Mouse (Mus musculus) forebrain, embryonic 16.5 days (tissue): ENCODE data around the gene Tor2a. TPM values are rescaled to one million over a fixed set of nuclear protein-coding genes. Genes with fewer than 3 reads are reported as not detected.
A peak's percentile ranks its signal among the peaks of the same experiment; 100 is the strongest.

Experiments used
- ATAC-seq: fragments of 200-750 bp; cut with Nextera tagmentation; 2 replicates; pipeline ENCODE4 v1.8.0; 2017; ENCODE audit warnings: mild to moderate bottlenecking, moderate library complexity
- H3K27ac ChIP-seq: fragments of 300-500 bp; sonication (generic); 2 replicates; pipeline ENCODE4 v1.5.1; 2014; ENCODE audit warnings: low read length, control low read depth
- H3K27me3 ChIP-seq: fragments of 300-500 bp; sonication (generic); replicated peaks from 2 replicates; pipeline ENCODE4 v1.6.1; 2014; ENCODE audit warnings: low read length; ENCODE audit not compliant: control insufficient read depth, insufficient read depth
- H3K36me3 ChIP-seq: fragments of 300-500 bp; sonication (generic); 2 replicates; pipeline ENCODE4 v1.6.1; 2014; ENCODE audit not compliant: control insufficient read depth, insufficient read depth
- H3K4me1 ChIP-seq: fragments of 300-500 bp; sonication (generic); replicated peaks from 2 replicates; pipeline ENCODE4 v1.6.1; 2014; ENCODE audit warnings: low read length; ENCODE audit not compliant: control insufficient read depth, insufficient read depth
- H3K4me2 ChIP-seq: fragments of 300-500 bp; sonication (generic); 2 replicates; pipeline ENCODE4 v1.6.1; 2014; ENCODE audit warnings: mild to moderate bottlenecking, low read length, control low read depth
- H3K4me3 ChIP-seq: fragments of 300-500 bp; sonication (generic); replicated peaks from 2 replicates; pipeline ENCODE4 v1.5.1; 2014; ENCODE audit warnings: mild to moderate bottlenecking, low read length, control low read depth
- H3K9ac ChIP-seq: fragments of 300-500 bp; sonication (generic); replicated peaks from 2 replicates; pipeline ENCODE4 v1.6.1; 2014; ENCODE audit warnings: low read depth, low read length, control low read depth
- H3K9me3 ChIP-seq: fragments of 300-500 bp; sonication (generic); 2 replicates; pipeline ENCODE4 v1.6.1; 2016; ENCODE audit warnings: low read length; ENCODE audit not compliant: control insufficient read depth
- WGBS: fragments of 180-500 bp; shearing (Covaris S2); extraction: QIAGEN DNeasy Blood & Tissue Kit; methylation state at CpG from one replicate; pipeline ENCODE4 v1.1.7; 2014; 5-methylcytosine and 5-hydroxymethylcytosine counted together
- polyA plus RNA-seq: library from polyadenylated mRNA; unstranded; fragments of >200 nt; fragmentation: Nextera tagmentation; extraction: Ambion mirVana; gene quantifications from 2 replicates; pipeline ENCODE4 v1.2.1, GENCODE M21; 2015

Tor2a gene
- polyA plus RNA-seq, 1 experiment from 2014 or later, result 65.4 TPM

- Histone ChIP-seq H3K9me3 (no peaks in the 10 kb centered on the region), H3K36me3 (peaks cover 3% of the 10 kb centered on the region; the same call in 1 of the 2 replicates), H3K27ac (no peak overlapping the region), H3K4me2 (no peak overlapping the region), H3K27me3 (no peaks in the 10 kb centered on the region), H3K4me1 (no peaks in the 10 kb centered on the region), H3K4me3 (no peak overlapping the region), H3K9ac (no peak overlapping the region)
- WGBS, result 85% methylated on average over 12 of the region's 12 CpGs
- ATAC-seq, result no peak
Measured at GRCm38 (mm10) chr2:32767241-32767640, 10.2 kb downstream of the Tor2a start.

- Histone ChIP-seq H3K9me3 (no peaks in the 10 kb centered on the region), H3K36me3 (no peaks in the 10 kb centered on the region), H3K4me3 (no peak overlapping the region), H3K27ac (no peak overlapping the region), H3K4me1 (no peaks in the 10 kb centered on the region), H3K27me3 (no peaks in the 10 kb centered on the region), H3K9ac (no peak overlapping the region), H3K4me2 (no peak overlapping the region)
- WGBS, result 54% methylated on average over 19 of the region's 19 CpGs
- ATAC-seq, result no peak
Measured at GRCm38 (mm10) chr2:32768661-32769285, 11.7 kb downstream of the Tor2a start.

DNA sequence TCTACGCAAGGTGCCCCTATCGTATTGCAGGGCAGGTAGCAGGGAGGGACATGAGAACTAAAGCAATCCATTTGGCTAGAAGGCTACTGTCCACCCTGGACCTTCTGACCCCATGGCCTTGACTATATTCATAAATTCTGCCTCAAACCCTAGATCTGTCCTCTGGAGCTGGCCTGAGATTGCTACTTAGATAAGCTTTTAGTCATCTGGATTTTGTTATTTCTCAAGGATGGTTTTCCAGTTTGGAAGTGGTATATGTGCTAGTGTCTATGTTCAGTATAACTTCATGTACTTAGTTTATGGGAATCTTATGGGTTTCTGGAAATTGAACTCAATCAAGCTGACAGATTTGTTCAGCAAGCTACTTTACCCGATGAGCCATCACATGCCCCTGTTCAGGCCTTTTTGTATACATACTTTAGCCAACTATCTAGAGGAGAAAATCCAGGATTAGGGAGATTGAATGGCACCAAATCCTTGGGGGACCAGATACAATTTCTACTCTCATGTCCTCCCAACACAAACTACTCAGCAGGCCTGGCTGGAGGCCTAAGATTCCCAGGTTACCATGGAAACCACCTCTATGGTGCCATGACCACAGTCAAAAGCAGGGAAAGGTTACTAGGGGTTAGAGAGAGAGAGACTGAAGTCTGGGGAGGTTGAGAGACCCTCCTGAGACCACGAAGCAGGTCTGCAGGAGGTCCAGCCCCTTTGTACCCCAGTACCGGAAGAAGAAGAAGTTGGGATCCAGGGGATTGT lies 12.5 kb downstream of the Tor2a start:
- H3K27ac ChIP-seq, result no peak overlapping the region
- H3K36me3 ChIP-seq, result no peaks in the 10 kb centered on the region
- no peak overlapping the region for H3K4me2 ChIP-seq
- 60% methylated on average over 5 of the region's 5 CpGs for WGBS
- no peak overlapping the region for H3K4me3 ChIP-seq
- H3K9me3 ChIP-seq, result no peaks in the 10 kb centered on the region
- H3K9ac ChIP-seq, result no peak overlapping the region
- H3K27me3 ChIP-seq, result no peaks in the 10 kb centered on the region
- no peak for ATAC-seq
- H3K4me1 ChIP-seq, result no peaks in the 10 kb centered on the region

GRCm38 (mm10) chr2:32771886-32772285 lies 14.9 kb downstream of the Tor2a start:
- WGBS, result 36% methylated on average over 10 of the region's 12 CpGs
- Histone ChIP-seq H3K27me3 (no peaks in the 10 kb centered on the region), H3K36me3 (no peaks in the 10 kb centered on the region), H3K4me1 (peaks cover 13% of the 10 kb centered on the region), H3K27ac (no peak overlapping the region), H3K9me3 (no peaks in the 10 kb centered on the region), H3K4me3 (no peak overlapping the region), H3K4me2 (no peak overlapping the region), H3K9ac (no peak overlapping the region)
- ATAC-seq, result no peak

DNA sequence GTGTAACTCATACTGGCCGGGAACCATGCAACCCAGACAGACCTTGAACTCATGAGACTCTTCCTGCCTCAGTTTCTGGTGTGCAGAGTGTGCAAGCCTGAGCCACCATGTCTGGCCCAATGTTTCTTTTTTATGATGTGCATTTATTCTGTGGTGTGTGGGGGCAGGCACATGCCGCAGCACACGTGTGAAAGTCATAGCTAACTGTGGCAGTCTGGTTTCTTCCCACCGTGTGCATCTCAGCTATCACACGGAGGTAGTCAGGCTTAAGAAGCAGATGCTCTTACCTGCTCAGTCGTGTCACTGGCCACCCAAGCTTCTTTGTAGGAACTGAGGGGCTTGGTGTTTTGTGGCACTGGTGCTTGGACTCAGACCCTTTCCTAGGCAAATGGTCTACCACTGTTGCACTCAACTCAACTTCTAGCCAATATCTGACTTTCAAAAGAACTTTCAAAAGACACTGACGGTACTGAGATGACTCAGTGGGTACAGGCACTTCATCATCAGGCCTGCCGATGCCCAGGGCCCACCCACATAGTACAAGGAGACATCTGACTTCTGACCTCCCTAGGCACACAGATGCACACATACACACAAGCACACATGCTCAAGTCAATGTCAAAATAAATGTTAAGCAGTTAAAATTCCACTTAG lies 15.7 kb downstream of the Tor2a start:
- Histone ChIP-seq H3K9me3 (no peaks in the 10 kb centered on the region), H3K36me3 (no peaks in the 10 kb centered on the region), H3K9ac (no peak overlapping the region), H3K27me3 (no peaks in the 10 kb centered on the region), H3K4me2 (no peak overlapping the region), H3K4me3 (no peak overlapping the region), H3K27ac (no peak overlapping the region), H3K4me1 (peaks cover 13% of the 10 kb centered on the region)
- ATAC-seq, result no peak
- 87% methylated on average over 8 of the region's 8 CpGs for WGBS

DNA sequence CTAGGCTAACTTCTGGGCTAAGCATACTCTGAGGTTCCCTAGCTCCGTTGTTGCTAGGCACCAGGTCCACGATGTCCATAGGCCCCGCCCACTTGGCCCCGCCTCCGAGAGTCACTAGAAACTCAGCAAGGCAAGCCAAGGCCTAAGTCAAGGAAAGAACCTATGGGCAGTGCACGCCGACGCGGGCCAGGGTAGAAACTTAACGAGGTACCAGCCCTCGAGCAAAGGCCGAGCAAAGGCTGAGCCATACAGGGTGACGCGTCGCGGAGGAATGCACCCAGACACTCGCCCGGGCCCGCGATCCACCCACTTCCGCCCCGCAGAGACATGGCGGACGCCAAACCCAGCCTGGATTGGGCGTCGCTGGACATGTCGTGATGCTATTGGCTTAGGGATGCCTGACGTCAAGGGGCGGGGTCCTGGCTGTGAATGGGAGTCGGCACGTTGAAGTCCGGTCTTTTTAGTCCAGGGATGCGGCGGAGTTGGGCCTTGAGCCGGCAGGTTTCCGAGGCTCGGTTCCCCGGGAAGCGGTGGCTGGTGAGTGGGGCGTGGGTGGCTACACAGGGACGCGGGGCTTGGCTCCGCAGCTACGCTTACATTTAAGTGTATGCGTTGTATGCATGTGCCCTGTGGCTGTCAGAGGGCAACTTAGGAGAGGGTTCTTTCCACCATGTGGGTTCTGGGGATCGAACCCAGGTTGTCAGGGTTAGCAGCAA lies 18.5 kb downstream of the Tor2a start, which contains the start of the genes Ttc16 and Ptrh1:
Gene Ttc16 (minus strand): TSS at position 275 of the 716 bp plus-strand sequence.
Gene Ptrh1 (plus strand): TSS at position 428 of the 716 bp plus-strand sequence.
- H3K4me3 ChIP-seq, result peak within 1 kb of the TSS; percentile 74
- ATAC-seq, result peak; percentile 99
- H3K27ac ChIP-seq, result peak within 1 kb of the TSS; percentile 65
- H3K4me1 ChIP-seq, result peaks cover 13% of the 10 kb centered on the region
- H3K9ac ChIP-seq, result peak within 1 kb of the TSS; percentile 60
- WGBS, result under 1% methylated on average over 46 of the region's 46 CpGs
- no peaks in the 10 kb centered on the region for H3K36me3 ChIP-seq
- H3K27me3 ChIP-seq, result no peaks in the 10 kb centered on the region
- peak within 1 kb of the TSS; percentile 72 for H3K4me2 ChIP-seq
- H3K9me3 ChIP-seq, result no peaks in the 10 kb centered on the region

DNA sequence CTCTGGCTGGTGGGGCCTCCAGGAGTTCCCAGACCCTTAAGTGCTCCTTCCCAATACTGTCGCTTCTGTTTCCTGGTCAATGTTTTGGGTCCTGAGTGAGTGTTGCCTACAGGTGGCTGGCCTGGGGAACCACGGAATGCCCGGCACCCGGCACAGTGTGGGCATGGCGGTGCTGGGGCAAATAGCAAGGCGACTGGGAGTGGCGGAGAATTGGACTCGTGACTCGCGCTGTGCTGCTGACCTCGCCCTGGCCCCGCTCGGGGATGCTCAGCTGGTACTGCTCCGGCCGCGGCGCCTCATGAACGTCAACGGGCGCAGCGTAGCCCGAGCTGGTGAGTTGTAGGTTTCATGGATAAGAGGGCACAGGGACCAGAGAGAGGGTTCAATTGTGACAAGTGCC lies 19.2 kb downstream of the Tor2a start:
- H3K27me3 ChIP-seq, result no peaks in the 10 kb centered on the region
- no peak for ATAC-seq
- 17% methylated on average over 22 of the region's 22 CpGs for WGBS
- H3K9me3 ChIP-seq, result no peaks in the 10 kb centered on the region
- no peak overlapping the region for H3K27ac ChIP-seq
- peaks cover 13% of the 10 kb centered on the region for H3K4me1 ChIP-seq
- H3K9ac ChIP-seq, result peak overlapping the region; percentile 26; the same call in 1 of the 2 replicates
- peak overlapping the region; percentile 72 for H3K4me2 ChIP-seq
- peak overlapping the region; percentile 74 for H3K4me3 ChIP-seq
- no peaks in the 10 kb centered on the region for H3K36me3 ChIP-seq

GRCm38 (mm10) chr2:32778081-32778480 lies 21.0 kb downstream of the Tor2a start:
- 94% methylated on average over 6 of the region's 6 CpGs for WGBS
- peaks cover 13% of the 10 kb centered on the region for H3K4me1 ChIP-seq
- H3K36me3 ChIP-seq, result no peaks in the 10 kb centered on the region
- no peak for ATAC-seq
- H3K27ac ChIP-seq, result no peak overlapping the region
- H3K4me3 ChIP-seq, result no peak overlapping the region
- H3K9ac ChIP-seq, result no peak overlapping the region
- H3K4me2 ChIP-seq, result no peak overlapping the region
- H3K9me3 ChIP-seq, result no peaks in the 10 kb centered on the region
- no peaks in the 10 kb centered on the region for H3K27me3 ChIP-seq

DNA sequence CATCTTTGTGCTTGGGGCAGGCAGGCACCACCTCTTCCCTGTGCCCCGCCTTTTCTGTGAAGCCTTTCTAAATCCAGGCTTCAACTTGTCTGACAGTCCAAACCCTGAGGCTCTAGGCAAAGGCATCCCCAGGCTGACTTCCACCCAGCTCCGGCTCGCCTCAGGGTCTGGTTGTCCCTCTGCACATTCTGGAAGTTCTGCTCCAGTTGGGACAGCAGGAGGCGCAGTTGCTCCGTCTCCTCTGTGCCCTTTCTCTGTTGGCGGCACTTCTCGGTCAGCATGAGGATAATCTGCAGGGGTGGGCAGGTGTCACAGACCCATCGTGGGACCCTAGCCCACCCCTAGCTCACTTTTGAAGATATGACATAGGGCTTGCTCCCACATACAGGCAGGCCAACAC lies 22.1 kb downstream of the Tor2a start:
- H3K36me3 ChIP-seq, result no peaks in the 10 kb centered on the region
- peaks cover 13% of the 10 kb centered on the region for H3K4me1 ChIP-seq
- no peak for ATAC-seq
- H3K9ac ChIP-seq, result no peak overlapping the region
- WGBS, result 17% methylated on average over 8 of the region's 8 CpGs
- no peak overlapping the region for H3K27ac ChIP-seq
- H3K27me3 ChIP-seq, result no peaks in the 10 kb centered on the region
- H3K4me2 ChIP-seq, result no peak overlapping the region
- H3K9me3 ChIP-seq, result no peaks in the 10 kb centered on the region
- H3K4me3 ChIP-seq, result no peak overlapping the region
